24 mouse cellular contexts compared by ENCODE assay signal in the genomic region with DNA sequence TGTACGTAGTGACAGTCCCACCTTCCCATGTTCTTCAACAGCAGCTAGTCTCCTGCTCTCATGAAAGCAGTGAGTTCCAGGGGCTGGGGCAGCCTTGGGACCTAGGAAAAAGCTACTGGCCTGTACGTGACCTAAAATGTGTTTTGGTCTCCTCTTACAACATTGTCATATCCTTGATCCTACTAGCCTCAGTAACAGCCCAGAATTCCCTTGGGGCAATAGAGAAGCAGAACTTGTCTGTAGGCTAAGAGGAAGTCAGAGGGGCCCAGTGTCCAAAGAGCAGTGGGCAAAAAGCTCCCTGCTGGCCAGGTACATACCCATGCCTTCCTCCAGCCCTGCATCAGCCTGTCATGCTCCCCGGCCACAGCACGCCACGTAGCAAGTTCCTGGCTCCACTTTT. TPM values are rescaled to one million over a fixed set of nuclear protein-coding genes. Genes with fewer than 3 reads are reported as not detected.
DNase-seq lines count a peak whose midpoint lies in the region; ATAC-seq and TF ChIP-seq lines count a peak whose summit lies in the region.
"Had no signal": no experiment of that assay in that cellular context is flagged by ENCODE, and none has a peak within 500 bp of the region (broad histone marks: within the 10 kb centered on the region; RNA-seq: fewer than 3 reads in every experiment).

No protein-coding gene starts in this region.

- H3K4me3 ChIP-seq in stomach, embryonic 16.5 days (replicated peaks; ENCODE audit: low read length) = no peak overlapping the region
- no peak overlapping the region for H3K4me3 ChIP-seq in stomach, postnatal 0 days (ENCODE audit: low read depth, low read length)
- H3K4me3 ChIP-seq: embryonic facial prominence, embryonic 10.5 days; embryonic facial prominence, embryonic 12.5 days; erythroblast, embryonic 14.5 days; forebrain, embryonic 10.5 days; forebrain, embryonic 12.5 days had no signal

- ATAC-seq in stomach, embryonic 16.5 days (ENCODE audit: insufficient read depth, low FRiP score) = no peak
- no peak for ATAC-seq in stomach, postnatal 0 days (ENCODE audit: low FRiP score, low TSS enrichment)
- 0 out of 2 replicates have a peak, but pooled peaks have one; percentile 26 for ATAC-seq in erythroblast, adult 5-6 weeks (replicated peaks; ENCODE audit: low FRiP score, poor library complexity, severe bottlenecking)
- ATAC-seq in megakaryocyte, adult 5-6 weeks (ENCODE audit: poor library complexity, severe bottlenecking) = 0 out of 2 replicates have a peak, but pooled peaks have one; percentile 49
- ATAC-seq: activated CD4-positive, CD25-positive, alpha-beta regulatory T cell, adult 4 months; forebrain, embryonic 14.5 days; forebrain, embryonic 16.5 days; Patski had no signal

- no peak overlapping the region for H3K4me2 ChIP-seq in stomach, embryonic 16.5 days (ENCODE audit: low read depth, low read length)
- H3K4me2 ChIP-seq in stomach, postnatal 0 days (replicated peaks; ENCODE audit: low read depth) = no peak overlapping the region
- H3K4me2 ChIP-seq: embryonic facial prominence, embryonic 12.5 days; forebrain, embryonic 12.5 days had no signal

- 90% methylated on average over 5 of the region's 5 CpGs for WGBS in stomach, embryonic 16.5 days
- WGBS in stomach, postnatal 0 days = 89% methylated on average over 5 of the region's 5 CpGs

- 0 out of 2 replicates have a peak overlapping the region, but pooled peaks have one; percentile 19 for H3K27ac ChIP-seq in stomach, embryonic 16.5 days (ENCODE audit: low read length)
- H3K27ac ChIP-seq in stomach, postnatal 0 days (replicated peaks) = no peak overlapping the region
- H3K27ac ChIP-seq: embryonic facial prominence, embryonic 10.5 days; embryonic facial prominence, embryonic 12.5 days; forebrain, embryonic 10.5 days; forebrain, embryonic 12.5 days had no signal

- DNase-seq in stomach, postnatal 0 days (ENCODE audit: low spot score) = no peak
- peak; percentile 54 for DNase-seq in splenic B cell, adult 2 months (ENCODE audit: low read depth, low spot score)
- no peak for DNase-seq in adrenal gland, postnatal 25 days
- no peak for DNase-seq in left cerebral cortex, adult 18-20 months (ENCODE audit: low spot score in 2 of 2)
- DNase-seq in lung, postnatal 4 days = no peak
- DNase-seq: adrenal gland, adult 8-10 months; cerebellum, adult 11 months; cerebellum, adult 18-20 months; cerebellum, adult 9-10 months; cerebellum, postnatal 10 days; cerebellum, postnatal 25 days had no signal

- H3K36me3 ChIP-seq in stomach, embryonic 16.5 days (ENCODE audit: control insufficient read depth, insufficient read depth, low read length) = peaks cover 16% of the 10 kb centered on the region
- H3K36me3 ChIP-seq in stomach, postnatal 0 days (ENCODE audit: control insufficient read depth, insufficient read depth, low read length) = peaks cover 18% of the 10 kb centered on the region
- peaks cover 10% of the 10 kb centered on the region for H3K36me3 ChIP-seq in splenic B cell, adult 2 months (ENCODE audit: control insufficient read depth, insufficient read depth, low read length, poor library complexity, severe bottlenecking)

- H3K27me3 ChIP-seq in stomach, embryonic 16.5 days (ENCODE audit: control insufficient read depth, insufficient read depth, low read length) = no peaks in the 10 kb centered on the region
- no peaks in the 10 kb centered on the region for H3K27me3 ChIP-seq in stomach, postnatal 0 days (ENCODE audit: control insufficient read depth, insufficient read depth, low read length)
- no peaks in the 10 kb centered on the region for H3K27me3 ChIP-seq in splenic B cell, adult 2 months (ENCODE audit: control insufficient read depth, insufficient read depth, low read length, poor library complexity, severe bottlenecking)
- H3K27me3 ChIP-seq: embryonic facial prominence, embryonic 12.5 days; forebrain, embryonic 12.5 days; Patski had no signal

- no peak for TF ChIP-seq EP300 in stomach, postnatal 0 days (optimal IDR thresholded peaks at IDR 0.05)

- H3K9ac ChIP-seq in stomach, embryonic 16.5 days (ENCODE audit: low read length) = no peak overlapping the region
- H3K9ac ChIP-seq in stomach, postnatal 0 days (ENCODE audit: low read length) = no peak overlapping the region
- H3K9ac ChIP-seq: embryonic facial prominence, embryonic 12.5 days; forebrain, embryonic 12.5 days had no signal

- no peaks in the 10 kb centered on the region for H3K9me3 ChIP-seq in stomach, embryonic 16.5 days (replicated peaks; ENCODE audit: control insufficient read depth, low read length)
- H3K9me3 ChIP-seq in stomach, postnatal 0 days (ENCODE audit: control insufficient read depth, low read length) = no peaks in the 10 kb centered on the region
- H3K9me3 ChIP-seq: embryonic facial prominence, embryonic 10.5 days; embryonic facial prominence, embryonic 12.5 days; forebrain, embryonic 10.5 days; forebrain, embryonic 12.5 days; G1E had no signal

- TF ChIP-seq CTCF in stomach, postnatal 0 days (IDR thresholded peaks at IDR 0.05; ENCODE audit: low read depth) = no peak

- H3K4me1 ChIP-seq in stomach, embryonic 16.5 days (ENCODE audit: control insufficient read depth, insufficient read depth, low read length) = no peaks in the 10 kb centered on the region
- no peaks in the 10 kb centered on the region for H3K4me1 ChIP-seq in stomach, postnatal 0 days (replicated peaks; ENCODE audit: control insufficient read depth, insufficient read depth)
- H3K4me1 ChIP-seq: embryonic facial prominence, embryonic 12.5 days; forebrain, embryonic 10.5 days; forebrain, embryonic 12.5 days had no signal

RNA-seq across cellular contexts. Expression of a gene that starts 35.5 kb away (rescaled TPM):
- 22.6 and 24.4 TPM in 2 replicates for polyA plus RNA-seq in stomach, embryonic 16.5 days (2015; fragmentation: Nextera tagmentation; extraction: Ambion mirVana)
- 21.2 and 21.4 TPM in 2 replicates for polyA plus RNA-seq in stomach, postnatal 0 days (2015; fragmentation: Nextera tagmentation; extraction: Ambion mirVana)
- 1.3 and 6.1 TPM in 2 replicates for total RNA-seq in erythroblast, adult 5-6 weeks (2015; ENCODE audit: low replicate concordance)
- total RNA-seq in erythroblast, adult 5-6 weeks (2017; ENCODE audit: low replicate concordance) = 6.4 and 13.8 TPM in 2 replicates
- 14.0 and 16.1 TPM in 2 replicates for total RNA-seq in megakaryocyte, adult 5-6 weeks (2015)
- 18.2 and 21.9 TPM in 2 replicates for total RNA-seq in megakaryocyte, adult 5-6 weeks (2017)
- total RNA-seq in adrenal gland, postnatal 25 days (2021) = 32.4 and 32.8 TPM in 2 replicates
- total RNA-seq in left cerebral cortex, adult 18-20 months (2021) = 10 to 100 TPM; 19.0 to 19.4 TPM

RNA-seq across cellular contexts. Expression of a gene that starts 41.9 kb away (rescaled TPM):
- polyA plus RNA-seq in stomach, embryonic 16.5 days (2015; fragmentation: Nextera tagmentation; extraction: Ambion mirVana) = 262 and 274 TPM in 2 replicates
- 97.1 and 128 TPM in 2 replicates for polyA plus RNA-seq in stomach, postnatal 0 days (2015; fragmentation: Nextera tagmentation; extraction: Ambion mirVana)
- total RNA-seq in erythroblast, adult 5-6 weeks (2015; ENCODE audit: low replicate concordance) = 133 and 189 TPM in 2 replicates
- total RNA-seq in erythroblast, adult 5-6 weeks (2017; ENCODE audit: low replicate concordance) = 54.9 and 108 TPM in 2 replicates
- total RNA-seq in megakaryocyte, adult 5-6 weeks (2015) = 282 and 302 TPM in 2 replicates
- 143 and 170 TPM in 2 replicates for total RNA-seq in megakaryocyte, adult 5-6 weeks (2017)
- 19.5 and 20.8 TPM in 2 replicates for total RNA-seq in adrenal gland, postnatal 25 days (2021)
- total RNA-seq in left cerebral cortex, adult 18-20 months (2021) = 1 to 10 TPM; 3.0 to 3.4 TPM

Comparison
In these comparisons a context has a peak if more than half of its experiments do, and no peak if none do; other contexts are left out.
1. ATAC-seq: peak in erythroblast, adult 5-6 weeks (single experiment) and megakaryocyte, adult 5-6 weeks (single experiment); none in stomach, embryonic 16.5 days (single experiment) and stomach, postnatal 0 days (single experiment).